Mouse (Mus musculus): ENCODE data around the gene Ntsr2. TPM values are rescaled to one million over a fixed set of nuclear protein-coding genes. Genes with fewer than 3 reads are reported as not detected.

The Ntsr2 gene
- 100 to 1,000 TPM; 161 to 186 TPM for total RNA-seq (2021)
- long read RNA-seq, transcript Ntsr2-203 (4 exons, 1,028 nt) = minor isoform, 9 of 210 reads
- long read RNA-seq, transcript Ntsr2-201 (4 exons, 1,524 nt) = major isoform, 108 of 210 reads
- long read RNA-seq, transcript Ntsr2-205 (3 exons, 2,757 nt) = minor isoform, 26 of 210 reads
- long read RNA-seq, transcript Ntsr2-202 (4 exons, 846 nt) = minor isoform, 40 of 210 reads
- long read RNA-seq, partial matches to known transcripts = 3 of 210 reads
- long read RNA-seq, other reads (novel, unspliced or antisense) = 24 of 210 reads

GRCm38 (mm10) chr12:16653332-16654093 lies at the start of gene Ntsr2:
Ntsr2 (plus strand) TSS chr12:16653382.
- DNase-seq (ENCODE audit: low spot score in 2 of 2) = peak; percentile 54 to 71

GRCm38 (mm10) chr12:16605624-16606023 lies 47.6 kb upstream of the Ntsr2 start:
- peak; percentile 25 to 42 for DNase-seq (ENCODE audit: low spot score in 2 of 2)

- no peak for DNase-seq (ENCODE audit: low spot score in 2 of 2)
Observed at GRCm38 (mm10) chr12:16610936-16611335, 42.2 kb upstream of the Ntsr2 start, which contains the start of gene Lpin1. Lpin1 (minus strand) TSS chr12:16610966.

GRCm38 (mm10) chr12:16614556-16614955 lies 38.6 kb upstream of the Ntsr2 start:
- no peak for DNase-seq (ENCODE audit: low spot score in 2 of 2)

GRCm38 (mm10) chr12:16615738-16616137 lies 37.4 kb upstream of the Ntsr2 start:
- DNase-seq (ENCODE audit: low spot score in 2 of 2) = peak in 1 of 2 experiments; percentile 27

GRCm38 (mm10) chr12:16618512-16619274 lies 34.5 kb upstream of the Ntsr2 start:
- DNase-seq (ENCODE audit: low spot score in 2 of 2) = peak; percentile 35 to 65

- peak in 1 of 2 experiments; percentile 6 for DNase-seq (ENCODE audit: low spot score in 2 of 2)
Observed at GRCm38 (mm10) chr12:16619453-16619852, 33.7 kb upstream of the Ntsr2 start.

GRCm38 (mm10) chr12:16620230-16620629 lies 33.0 kb upstream of the Ntsr2 start:
- no peak for DNase-seq (ENCODE audit: low spot score in 2 of 2)

- no peak for DNase-seq (ENCODE audit: low spot score in 2 of 2)
Observed at GRCm38 (mm10) chr12:16630152-16630865, 22.9 kb upstream of the Ntsr2 start.

- DNase-seq (ENCODE audit: low spot score in 2 of 2) = no peak
Observed at GRCm38 (mm10) chr12:16630866-16631185, 22.4 kb upstream of the Ntsr2 start.

GRCm38 (mm10) chr12:16631423-16631822 lies 21.8 kb upstream of the Ntsr2 start:
- DNase-seq (ENCODE audit: low spot score in 2 of 2) = no peak

- DNase-seq (ENCODE audit: low spot score in 2 of 2) = no peak
Observed at GRCm38 (mm10) chr12:16633235-16633634, 19.9 kb upstream of the Ntsr2 start.

- peak in 1 of 2 experiments; percentile 68 for DNase-seq (ENCODE audit: low spot score in 2 of 2)
Observed at GRCm38 (mm10) chr12:16634075-16634813, 18.9 kb upstream of the Ntsr2 start.

GRCm38 (mm10) chr12:16635816-16636215 lies 17.4 kb upstream of the Ntsr2 start:
- DNase-seq (ENCODE audit: low spot score in 2 of 2) = no peak

GRCm38 (mm10) chr12:16639078-16639771 lies 14.0 kb upstream of the Ntsr2 start:
- no peak for DNase-seq (ENCODE audit: low spot score in 2 of 2)

- DNase-seq (ENCODE audit: low spot score in 2 of 2) = no peak
Observed at GRCm38 (mm10) chr12:16640075-16640474, 13.1 kb upstream of the Ntsr2 start.

GRCm38 (mm10) chr12:16642000-16642399 lies 11.2 kb upstream of the Ntsr2 start:
- DNase-seq (ENCODE audit: low spot score in 2 of 2) = no peak

- DNase-seq (ENCODE audit: low spot score in 2 of 2) = peak in 1 of 2 experiments; percentile 35
Observed at GRCm38 (mm10) chr12:16643508-16644345, 9.5 kb upstream of the Ntsr2 start.

GRCm38 (mm10) chr12:16644698-16645097 lies 8.5 kb upstream of the Ntsr2 start:
- DNase-seq (ENCODE audit: low spot score in 2 of 2) = no peak

Measured in layer of hippocampus, adult 18-20 months (tissue).